Mouse (Mus musculus) lung, adult 18-20 months (tissue): ENCODE results near the gene Mfsd4a.

Experiments
- DNase-seq, 2 experiments: peaks; one replicate each; pipeline ENCODE4 v3.0.0; 2022; ENCODE audit warnings: mixed read lengths in 2 of 2

The Mfsd4a gene

GRCm38 (mm10) chr1:132014800-132015199 is 53.1 kb downstream of the Mfsd4a start:
- DNase-seq, result no peak

GRCm38 (mm10) chr1:132012861-132013260 is 55.0 kb downstream of the Mfsd4a start:
- no peak for DNase-seq

- DNase-seq, result no peak
These were observed 56.1 kb downstream of the Mfsd4a start for GRCm38 (mm10) chr1:132011785-132012184.

GRCm38 (mm10) chr1:132010632-132011501 is 57.0 kb downstream of the Mfsd4a start:
- peak; percentile 24 to 26 for DNase-seq

- no peak for DNase-seq
These were observed 58.8 kb downstream of the Mfsd4a start for GRCm38 (mm10) chr1:132008881-132009644.

- peak; percentile 85 to 88 for DNase-seq
These were observed 59.7 kb downstream of the Mfsd4a start for GRCm38 (mm10) chr1:132007828-132008827.

- DNase-seq, result peak; percentile 93 to 95
These were observed 60.5 kb downstream of the Mfsd4a start, which contains the start of gene Elk4 for GRCm38 (mm10) chr1:132007282-132007815. Gene Elk4, plus strand, starts transcription at chr1:132007607.

GRCm38 (mm10) chr1:132006721-132007120 is 61.1 kb downstream of the Mfsd4a start:
- DNase-seq, result peak in 1 of 2 experiments; percentile 32

- DNase-seq, result peak; percentile 58 to 64
These were observed 61.8 kb downstream of the Mfsd4a start for GRCm38 (mm10) chr1:132006046-132006445.

- no peak for DNase-seq
These were observed 62.4 kb downstream of the Mfsd4a start for GRCm38 (mm10) chr1:132005466-132005865.

GRCm38 (mm10) chr1:132004574-132005180 is 63.2 kb downstream of the Mfsd4a start:
- no peak for DNase-seq

GRCm38 (mm10) chr1:132003817-132004216 is 64.0 kb downstream of the Mfsd4a start:
- DNase-seq, result no peak

GRCm38 (mm10) chr1:132003111-132003510 is 64.8 kb downstream of the Mfsd4a start:
- no peak for DNase-seq

- DNase-seq, result no peak
These were observed 66.0 kb downstream of the Mfsd4a start for GRCm38 (mm10) chr1:132001880-132002330.

- no peak for DNase-seq
These were observed 67.4 kb downstream of the Mfsd4a start for GRCm38 (mm10) chr1:132000506-132000905.

- peak; percentile 63 to 64 for DNase-seq
These were observed 72.8 kb downstream of the Mfsd4a start for GRCm38 (mm10) chr1:131995062-131995461.

- DNase-seq, result no peak
These were observed 74.5 kb downstream of the Mfsd4a start for GRCm38 (mm10) chr1:131993169-131994040.

- DNase-seq, result no peak
These were observed 75.3 kb downstream of the Mfsd4a start for GRCm38 (mm10) chr1:131992561-131993001.

GRCm38 (mm10) chr1:131990083-131990760 is 77.6 kb downstream of the Mfsd4a start:
- no peak for DNase-seq

- DNase-seq, result no peak
These were observed 78.4 kb downstream of the Mfsd4a start for GRCm38 (mm10) chr1:131989476-131989875.
